Mouse (Mus musculus) limb, embryonic 14.5 days (tissue): Measurements from ENCODE around the gene 6430548M08Rik. TPM values are rescaled to one million over a fixed set of nuclear protein-coding genes. Genes with fewer than 3 reads are reported as not detected.
A peak's percentile ranks its signal among the peaks of the same experiment; 100 is the strongest.

Experiments used
- ATAC-seq: fragments of 200-750 bp; cut with Nextera tagmentation; 2 replicates; pipeline ENCODE4 v1.8.0; 2017; ENCODE audit warnings: low read depth, moderate number of reproducible peaks, moderate TSS enrichment; ENCODE audit not compliant: low FRiP score
- DNase-seq: peaks from one replicate; pipeline ENCODE4 v3.0.0-alpha.2; 2015; ENCODE audit warnings: low spot score
- H3K27ac ChIP-seq: fragments of 300-500 bp; sonication (generic); replicated peaks from 2 replicates; pipeline ENCODE4 v1.5.1; 2014; ENCODE audit warnings: low read depth, mild to moderate bottlenecking, low read length, moderate library complexity, mixed read lengths
- H3K27me3 ChIP-seq: fragments of 300-500 bp; sonication (generic); 2 replicates; pipeline ENCODE4 v1.6.1; 2014; ENCODE audit warnings: low read length, mixed read lengths; ENCODE audit not compliant: control insufficient read depth, insufficient read depth
- H3K36me3 ChIP-seq: fragments of 300-500 bp; sonication (generic); 2 replicates; pipeline ENCODE4 v1.6.1; 2014; ENCODE audit warnings: mild to moderate bottlenecking, low read length, moderate library complexity, mixed read lengths; ENCODE audit not compliant: control insufficient read depth, insufficient read depth
- H3K4me1 ChIP-seq: fragments of 300-500 bp; sonication (generic); 2 replicates; pipeline ENCODE4 v1.6.1; 2014; ENCODE audit warnings: antibody characterized with exemption, low read length, mixed read lengths; ENCODE audit not compliant: control insufficient read depth, insufficient read depth
- H3K4me2 ChIP-seq: fragments of 300-500 bp; sonication (generic); replicated peaks from 2 replicates; pipeline ENCODE4 v1.6.1; 2014; ENCODE audit warnings: low read depth, mild to moderate bottlenecking, low read length, moderate library complexity; ENCODE audit not compliant: severe bottlenecking
- H3K4me3 ChIP-seq: fragments of 300-500 bp; sonication (generic); replicated peaks from 2 replicates; pipeline ENCODE4 v1.5.1; 2014; ENCODE audit warnings: low read length
- H3K9ac ChIP-seq: fragments of 300-500 bp; sonication (generic); 2 replicates; pipeline ENCODE4 v1.6.1; 2014; ENCODE audit warnings: mild to moderate bottlenecking, low read depth, low read length, moderate library complexity; ENCODE audit not compliant: severe bottlenecking
- H3K9me3 ChIP-seq: fragments of 300-500 bp; sonication (generic); 2 replicates; pipeline ENCODE4 v1.6.1; 2016; ENCODE audit warnings: low read length; ENCODE audit not compliant: control insufficient read depth
- POLR2A ChIP-seq: fragments of 200-500 bp; IDR thresholded peaks from 2 replicates; pipeline ENCODE4 v1.8.0; 2012; ENCODE audit warnings: inconsistent platforms, mild to moderate bottlenecking, moderate library complexity, borderline replicate concordance; ENCODE audit not compliant: insufficient read depth, insufficient read length; ENCODE audit errors: extremely low read depth
- WGBS: fragments of 180-500 bp; shearing (Covaris S2); extraction: QIAGEN DNeasy Blood & Tissue Kit; methylation state at CpG from one replicate; pipeline ENCODE4 v1.1.7; 2014; 5-methylcytosine and 5-hydroxymethylcytosine counted together
- polyA plus RNA-seq, 2 experiments: library from polyadenylated mRNA; depleted of rRNA in 1 of 2; stranded (reverse) in 1 of 2; unstranded in 1 of 2; fragments of >200 nt; fragmentation: Nextera tagmentation in 1 of 2; extraction: Ambion mirVana in 1 of 2; gene quantifications; 2 replicates each; pipeline versions ENCODE4 v1.2.1 to v1.2.3; 2012 to 2014

Gene 6430548M08Rik
- polyA plus RNA-seq, 2 experiments: 4.0 to 4.1 TPM

GRCm38 (mm10) chr8:120072259-120072658, 41.7 kb upstream of the 6430548M08Rik start:
- H3K9ac ChIP-seq: no peak overlapping the region
- no peak overlapping the region for H3K4me3 ChIP-seq
- peaks cover 16% of the 10 kb centered on the region for H3K4me1 ChIP-seq
- no peaks in the 10 kb centered on the region for H3K36me3 ChIP-seq
- no peaks in the 10 kb centered on the region for H3K27me3 ChIP-seq
- no peaks in the 10 kb centered on the region for H3K9me3 ChIP-seq
- H3K27ac ChIP-seq: no peak overlapping the region
- ATAC-seq (no peak), DNase-seq (no peak)
- H3K4me2 ChIP-seq: no peak overlapping the region
- no peak for TF ChIP-seq POLR2A
- 72% methylated on average over 9 of the region's 9 CpGs for WGBS

GRCm38 (mm10) chr8:120072827-120073226, 41.1 kb upstream of the 6430548M08Rik start:
- Histone ChIP-seq H3K4me1 (peaks cover 15% of the 10 kb centered on the region), H3K4me2 (no peak overlapping the region), H3K4me3 (no peak overlapping the region), H3K36me3 (no peaks in the 10 kb centered on the region), H3K9ac (no peak overlapping the region), H3K27me3 (no peaks in the 10 kb centered on the region), H3K9me3 (no peaks in the 10 kb centered on the region), H3K27ac (no peak overlapping the region)
- WGBS: 70% methylated on average over 8 of the region's 8 CpGs
- ATAC-seq (no peak), DNase-seq (peak; percentile 15)
- no peak for TF ChIP-seq POLR2A

- WGBS: 57% methylated on average over 6 of the region's 6 CpGs
- no peak for TF ChIP-seq POLR2A
- DNase-seq: no peak
- Histone ChIP-seq H3K36me3 (no peaks in the 10 kb centered on the region), H3K4me1 (peaks cover 8% of the 10 kb centered on the region; the same call in 1 of the 2 replicates), H3K4me2 (no peak overlapping the region), H3K27me3 (no peaks in the 10 kb centered on the region), H3K9me3 (no peaks in the 10 kb centered on the region), H3K27ac (no peak overlapping the region), H3K9ac (no peak overlapping the region), H3K4me3 (no peak overlapping the region)
- ATAC-seq: no peak
Observed at GRCm38 (mm10) chr8:120074516-120074915, 39.4 kb upstream of the 6430548M08Rik start.

- DNase-seq (no peak), ATAC-seq (no peak)
- Histone ChIP-seq H3K9me3 (no peaks in the 10 kb centered on the region), H3K9ac (no peak overlapping the region), H3K4me2 (no peak overlapping the region), H3K4me3 (no peak overlapping the region), H3K36me3 (peaks cover 4% of the 10 kb centered on the region; the same call in 1 of the 2 replicates), H3K4me1 (peaks cover 8% of the 10 kb centered on the region; the same call in 1 of the 2 replicates), H3K27ac (no peak overlapping the region), H3K27me3 (no peaks in the 10 kb centered on the region)
- WGBS: 61% methylated on average over 6 of the region's 6 CpGs
- no peak for TF ChIP-seq POLR2A
Observed at GRCm38 (mm10) chr8:120075347-120075746, 38.6 kb upstream of the 6430548M08Rik start.

- ATAC-seq (peak; percentile 62; the same call in 1 of the 2 replicates), DNase-seq (peak; percentile 80)
- WGBS: 12% methylated on average over 10 of the region's 10 CpGs
- H3K27me3 ChIP-seq: no peaks in the 10 kb centered on the region
- no peak overlapping the region for H3K27ac ChIP-seq
- H3K4me2 ChIP-seq: no peak overlapping the region
- no peak overlapping the region for H3K9ac ChIP-seq
- H3K36me3 ChIP-seq: peaks cover 31% of the 10 kb centered on the region
- no peak for TF ChIP-seq POLR2A
- peaks cover 3% of the 10 kb centered on the region; the same call in 1 of the 2 replicates for H3K4me1 ChIP-seq
- no peaks in the 10 kb centered on the region for H3K9me3 ChIP-seq
- no peak overlapping the region for H3K4me3 ChIP-seq
Observed at GRCm38 (mm10) chr8:120078080-120078479, 35.9 kb upstream of the 6430548M08Rik start.

- no peak for ATAC-seq
- no peak overlapping the region for H3K4me2 ChIP-seq
- H3K27me3 ChIP-seq: no peaks in the 10 kb centered on the region
- H3K9ac ChIP-seq: no peak overlapping the region
- no peak for TF ChIP-seq POLR2A
- no peak overlapping the region for H3K4me3 ChIP-seq
- H3K27ac ChIP-seq: no peak overlapping the region
- H3K4me1 ChIP-seq: no peaks in the 10 kb centered on the region
- WGBS: 61% methylated on average over 5 of the region's 5 CpGs
- no peaks in the 10 kb centered on the region for H3K9me3 ChIP-seq
- DNase-seq: no peak
- peaks cover 39% of the 10 kb centered on the region for H3K36me3 ChIP-seq
Observed at GRCm38 (mm10) chr8:120079361-120079760, 34.6 kb upstream of the 6430548M08Rik start.
